Mouse (Mus musculus) frontal cortex, postnatal 10 days (tissue): Measurements from ENCODE around the gene Serpinb9d.
"Not testable (repeated sequence)": the region's sequence is repeated elsewhere in the genome, so short reads cannot be mapped to it uniquely, and the experiment has no call there.

Source experiments
- DNase-seq, 2 experiments: peaks; one replicate each; pipeline ENCODE4 v3.0.0; 2022; ENCODE audit warnings: low spot score in 2 of 2, mixed read lengths in 1 of 2

Serpinb9d gene

GRCm38 (mm10) chr13:33192659-33193058 is at the start of gene Serpinb9d:
Serpinb9d (plus strand) TSS chr13:33192959.
- DNase-seq: no peak

- no peak for DNase-seq
Observed at GRCm38 (mm10) chr13:33159642-33160041, 33.1 kb upstream of the Serpinb9d start, which contains the start of gene Serpinb9c. Serpinb9c (minus strand) TSS chr13:33159742.

GRCm38 (mm10) chr13:33190486-33190885 is 2.3 kb upstream of the Serpinb9d start:
- not testable (repeated sequence) for DNase-seq

GRCm38 (mm10) chr13:33199740-33200139 is 7.0 kb downstream of the Serpinb9d start:
- no peak for DNase-seq

GRCm38 (mm10) chr13:33249312-33249711 is 56.6 kb downstream of the Serpinb9d start, which contains the start of gene Serpinb9e:
Serpinb9e (plus strand) TSS chr13:33249612.
- not testable (repeated sequence) for DNase-seq
